Mouse (Mus musculus) heart, embryonic 16.5 days (tissue): ENCODE results near the gene Fam13c. TPM values are rescaled to one million over a fixed set of nuclear protein-coding genes. Genes with fewer than 3 reads are reported as not detected.
A peak's percentile ranks its signal among the peaks of the same experiment; 100 is the strongest.

Experiments
- ATAC-seq: fragments of 200-750 bp; cut with Nextera tagmentation; replicated peaks from 2 replicates; pipeline ENCODE4 v1.8.0; 2017; ENCODE audit warnings: moderate number of reproducible peaks; ENCODE audit not compliant: insufficient read depth, low FRiP score; ENCODE audit errors: extremely low read depth
- H3K27ac ChIP-seq: fragments of 300-500 bp; sonication (generic); 2 replicates; pipeline ENCODE4 v1.5.1; 2014; ENCODE audit warnings: mild to moderate bottlenecking, low read length, control low read depth, moderate library complexity
- H3K27me3 ChIP-seq: fragments of 300-500 bp; sonication (generic); 2 replicates; pipeline ENCODE4 v1.6.1; 2014; ENCODE audit warnings: low read length, mixed read lengths; ENCODE audit not compliant: control insufficient read depth, insufficient read depth
- H3K36me3 ChIP-seq: fragments of 300-500 bp; sonication (generic); 2 replicates; pipeline ENCODE4 v1.6.1; 2014; ENCODE audit not compliant: control insufficient read depth, insufficient read depth
- H3K4me1 ChIP-seq: fragments of 300-500 bp; sonication (generic); 2 replicates; pipeline ENCODE4 v1.6.1; 2014; ENCODE audit warnings: low read length, mixed read lengths; ENCODE audit not compliant: control insufficient read depth, insufficient read depth
- H3K4me2 ChIP-seq: fragments of 300-500 bp; sonication (generic); 2 replicates; pipeline ENCODE4 v1.6.1; 2014; ENCODE audit warnings: low read depth, mild to moderate bottlenecking, control low read depth, low read length
- H3K4me3 ChIP-seq: fragments of 300-500 bp; sonication (generic); 2 replicates; pipeline ENCODE4 v1.5.1; 2014; ENCODE audit warnings: mild to moderate bottlenecking, control low read depth, low read length
- H3K9ac ChIP-seq: fragments of 300-500 bp; sonication (generic); 2 replicates; pipeline ENCODE4 v1.6.1; 2014; ENCODE audit warnings: low read length, control low read depth
- H3K9me3 ChIP-seq: fragments of 300-500 bp; sonication (generic); replicated peaks from 2 replicates; pipeline ENCODE4 v1.6.1; 2016; ENCODE audit warnings: low read length; ENCODE audit not compliant: control insufficient read depth
- WGBS: fragments of 180-500 bp; shearing (Covaris S2); extraction: QIAGEN DNeasy Blood & Tissue Kit; methylation state at CpG from one replicate; pipeline ENCODE4 v1.1.7; 2014; 5-methylcytosine and 5-hydroxymethylcytosine counted together
- polyA plus RNA-seq: library from polyadenylated mRNA; unstranded; fragments of >200 nt; fragmentation: Nextera tagmentation; extraction: Ambion mirVana; gene quantifications from 2 replicates; pipeline ENCODE4 v1.2.1, GENCODE M21; 2015

Gene Fam13c
- polyA plus RNA-seq, 1 experiment from 2014 or later = 11.1 TPM

- Histone ChIP-seq H3K4me2 (no peak overlapping the region), H3K4me3 (no peak overlapping the region), H3K27me3 (no peaks in the 10 kb centered on the region), H3K9me3 (no peaks in the 10 kb centered on the region), H3K27ac (no peak overlapping the region), H3K9ac (no peak overlapping the region), H3K4me1 (no peaks in the 10 kb centered on the region), H3K36me3 (0 out of 2 replicates have a peak, but pooled peaks cover 2% of the 10 kb centered on the region)
- no peak for ATAC-seq
- 66% methylated on average over 4 of the region's 4 CpGs for WGBS
Observed at GRCm38 (mm10) chr10:70447787-70448186, 7.5 kb downstream of the Fam13c start.

- H3K4me2 ChIP-seq = peak overlapping the region; percentile 51
- no peak for ATAC-seq
Observed at GRCm38 (mm10) chr10:70449206-70449605, 8.9 kb downstream of the Fam13c start.

GRCm38 (mm10) chr10:70455886-70456305, 15.6 kb downstream of the Fam13c start:
- H3K4me1 ChIP-seq = no peaks in the 10 kb centered on the region
- H3K36me3 ChIP-seq = peaks cover 11% of the 10 kb centered on the region
- no peak overlapping the region for H3K4me3 ChIP-seq
- peaks cover 6% of the 10 kb centered on the region for H3K9me3 ChIP-seq
- 88% methylated on average over 8 of the region's 8 CpGs for WGBS
- no peak overlapping the region for H3K27ac ChIP-seq
- H3K4me2 ChIP-seq = no peak overlapping the region
- no peak for ATAC-seq
- H3K27me3 ChIP-seq = no peaks in the 10 kb centered on the region
- no peak overlapping the region for H3K9ac ChIP-seq

More at GRCm38 (mm10) chr10:70449206-70449605, 8.9 kb downstream of the Fam13c start:
- Histone ChIP-seq H3K9ac (no peak overlapping the region), H3K27ac (no peak overlapping the region), H3K4me1 (no peaks in the 10 kb centered on the region), H3K27me3 (no peaks in the 10 kb centered on the region), H3K9me3 (no peaks in the 10 kb centered on the region), H3K4me3 (peak overlapping the region; percentile 22; the same call in 1 of the 2 replicates), H3K36me3 (0 out of 2 replicates have a peak, but pooled peaks cover 2% of the 10 kb centered on the region)
- 32% methylated on average over 8 of the region's 8 CpGs for WGBS

GRCm38 (mm10) chr10:70458574-70459263, 18.4 kb downstream of the Fam13c start:
- Histone ChIP-seq H3K4me1 (no peaks in the 10 kb centered on the region), H3K9ac (no peak overlapping the region), H3K4me2 (no peak overlapping the region), H3K27ac (no peak overlapping the region), H3K27me3 (no peaks in the 10 kb centered on the region), H3K9me3 (peaks cover 6% of the 10 kb centered on the region), H3K4me3 (no peak overlapping the region), H3K36me3 (peaks cover 11% of the 10 kb centered on the region)
- 71% methylated on average over 11 of the region's 11 CpGs for WGBS
- no peak for ATAC-seq

GRCm38 (mm10) chr10:70465638-70466037, 25.4 kb downstream of the Fam13c start:
- Histone ChIP-seq H3K36me3 (no peaks in the 10 kb centered on the region), H3K4me3 (no peak overlapping the region), H3K9me3 (no peaks in the 10 kb centered on the region), H3K27me3 (no peaks in the 10 kb centered on the region), H3K27ac (no peak overlapping the region), H3K4me1 (peaks cover 2% of the 10 kb centered on the region; the same call in 1 of the 2 replicates), H3K9ac (no peak overlapping the region), H3K4me2 (no peak overlapping the region)
- 87% methylated on average over 7 of the region's 7 CpGs for WGBS
- ATAC-seq = no peak

- Histone ChIP-seq H3K27me3 (no peaks in the 10 kb centered on the region), H3K4me3 (no peak overlapping the region), H3K27ac (no peak overlapping the region), H3K4me2 (no peak overlapping the region), H3K9me3 (peaks cover 4% of the 10 kb centered on the region; the same call in 1 of the 2 replicates), H3K36me3 (peaks cover 14% of the 10 kb centered on the region), H3K4me1 (peaks cover 5% of the 10 kb centered on the region; the same call in 1 of the 2 replicates), H3K9ac (no peak overlapping the region)
- no peak for ATAC-seq
- WGBS = 74% methylated on average over 1 of the region's 1 CpGs
Observed at GRCm38 (mm10) chr10:70470836-70471235, 30.6 kb downstream of the Fam13c start.

GRCm38 (mm10) chr10:70477741-70478145, 37.5 kb downstream of the Fam13c start:
- H3K36me3 ChIP-seq = peaks cover 16% of the 10 kb centered on the region
- no peaks in the 10 kb centered on the region for H3K27me3 ChIP-seq
- WGBS = 82% methylated on average over 10 of the region's 10 CpGs
- H3K9ac ChIP-seq = no peak overlapping the region
- ATAC-seq = no peak
- H3K4me2 ChIP-seq = no peak overlapping the region
- no peak overlapping the region for H3K27ac ChIP-seq
- H3K9me3 ChIP-seq = peaks cover 4% of the 10 kb centered on the region; the same call in 1 of the 2 replicates
- no peak overlapping the region for H3K4me3 ChIP-seq
- H3K4me1 ChIP-seq = no peaks in the 10 kb centered on the region

GRCm38 (mm10) chr10:70483736-70484135, 43.5 kb downstream of the Fam13c start:
- WGBS = 51% methylated on average over 6 of the region's 6 CpGs
- no peak for ATAC-seq
- Histone ChIP-seq H3K9ac (no peak overlapping the region), H3K4me1 (peaks cover 7% of the 10 kb centered on the region), H3K4me3 (no peak overlapping the region), H3K9me3 (no peaks in the 10 kb centered on the region), H3K36me3 (no peaks in the 10 kb centered on the region), H3K4me2 (no peak overlapping the region), H3K27ac (no peak overlapping the region), H3K27me3 (no peaks in the 10 kb centered on the region)

GRCm38 (mm10) chr10:70484568-70485286, 44.4 kb downstream of the Fam13c start:
- no peak for ATAC-seq
- no peak overlapping the region; the same call in 1 of the 2 replicates for H3K27ac ChIP-seq

More at GRCm38 (mm10) chr10:70484568-70485286, 44.4 kb downstream of the Fam13c start:
- Histone ChIP-seq H3K9ac (no peak overlapping the region), H3K4me2 (no peak overlapping the region), H3K27me3 (no peaks in the 10 kb centered on the region), H3K4me3 (no peak overlapping the region), H3K4me1 (peaks cover 7% of the 10 kb centered on the region), H3K9me3 (no peaks in the 10 kb centered on the region), H3K36me3 (no peaks in the 10 kb centered on the region)
- 48% methylated on average over 7 of the region's 7 CpGs for WGBS
